Mouse (Mus musculus) G1E (cell line): ENCODE measurements around the gene Pkd1l1.

ENCODE experiments used
- CTCF ChIP-seq: IDR thresholded peaks from 2 replicates; pipeline ENCODE4 v1.5.1; 2012; ENCODE audit warnings: low read depth, low read length, inconsistent platforms, mixed read lengths
- GATA1 ChIP-seq: IDR thresholded peaks from 2 replicates; pipeline ENCODE4 v1.6.1; 2012; ENCODE audit warnings: borderline replicate concordance, low read length, inconsistent platforms, mixed read lengths
- GATA2 ChIP-seq: IDR thresholded peaks from 2 replicates; pipeline ENCODE4 v1.6.1; 2012; ENCODE audit warnings: low read depth, low read length, inconsistent platforms, borderline replicate concordance
- POLR2AphosphoS5 ChIP-seq: IDR thresholded peaks from 2 replicates; pipeline ENCODE4 v1.6.1; 2012; ENCODE audit warnings: low read depth, low read length, inconsistent platforms; ENCODE audit not compliant: insufficient replicate concordance

DNA sequence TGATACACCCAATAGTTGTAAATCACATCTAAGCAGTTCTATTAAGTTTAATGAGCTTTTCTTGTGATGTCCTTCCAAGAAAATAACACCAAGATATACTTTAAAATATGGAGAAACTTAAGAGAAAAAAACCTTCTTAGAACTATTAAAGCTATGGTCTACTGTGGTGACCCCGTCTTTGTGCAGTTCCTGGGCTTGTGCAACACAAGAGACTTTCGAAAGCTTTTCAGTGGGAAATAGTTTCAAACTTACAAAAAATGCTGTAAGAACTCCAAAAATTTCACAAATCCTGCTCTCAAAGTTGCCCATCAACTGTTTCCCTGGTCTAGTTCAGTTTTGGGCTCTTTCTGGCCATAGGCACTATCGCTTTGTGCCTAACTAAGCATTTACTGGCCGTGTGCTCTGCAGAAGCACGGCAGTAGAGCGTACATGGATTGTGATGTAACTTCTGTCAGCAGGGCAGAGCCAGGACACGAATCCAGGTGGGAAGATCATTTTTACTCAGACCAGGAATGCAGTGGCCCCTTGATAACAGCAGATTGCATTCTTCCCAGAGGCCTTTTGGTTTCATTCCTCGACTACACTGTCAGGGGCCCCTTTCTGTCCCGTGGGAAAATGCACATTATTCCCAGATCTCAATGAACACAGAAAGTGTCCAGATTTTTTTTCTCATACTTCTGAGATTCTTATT lies 144.1 kb downstream of the Pkd1l1 start:
- TF ChIP-seq CTCF (no peak), POLR2AphosphoS5 (no peak), GATA1 (no peak), GATA2 (no peak)
